Mouse (Mus musculus) liver, adult 2 months (tissue): ENCODE measurements around the gene Fam78b. TPM values are rescaled to one million over a fixed set of nuclear protein-coding genes. Genes with fewer than 3 reads are reported as not detected.

Experiments
- DNase-seq: peaks from one replicate; pipeline ENCODE4 v3.0.0-alpha.2; 2011; ENCODE audit warnings: low read depth, low spot score; ENCODE audit errors: extremely low read depth
- H3K27ac ChIP-seq: fragments of 200-500 bp; replicated peaks from 2 replicates; pipeline ENCODE4 v1.5.1; 2012; ENCODE audit warnings: low read depth, mild to moderate bottlenecking, control low read depth, inconsistent platforms, low read length; ENCODE audit not compliant: insufficient read depth
- H3K27me3 ChIP-seq: fragments of 200-500 bp; 2 replicates; pipeline ENCODE4 v1.6.1; 2012; ENCODE audit warnings: mild to moderate bottlenecking, moderate library complexity, low read length, inconsistent platforms; ENCODE audit not compliant: control insufficient read depth, insufficient read depth
- H3K36me3 ChIP-seq: fragments of 200-500 bp; 2 replicates; pipeline ENCODE4 v1.6.1; 2012; ENCODE audit warnings: low read length, inconsistent platforms; ENCODE audit not compliant: control insufficient read depth, insufficient read depth
- H3K4me1 ChIP-seq: fragments of 200-500 bp; 2 replicates; pipeline ENCODE4 v1.6.1; 2011; ENCODE audit warnings: low read length; ENCODE audit not compliant: control insufficient read depth, insufficient read depth
- H3K4me3 ChIP-seq: fragments of 200-500 bp; 2 replicates; pipeline ENCODE4 v1.5.1; 2011; ENCODE audit warnings: low read depth, mild to moderate bottlenecking, control low read depth, low read length, moderate library complexity; ENCODE audit not compliant: insufficient read depth
- H3K79me2 ChIP-seq: fragments of 200-500 bp; 2 replicates; pipeline ENCODE4 v1.6.1; 2012; ENCODE audit warnings: inconsistent platforms, mild to moderate bottlenecking, low read length, moderate library complexity; ENCODE audit not compliant: control insufficient read depth, insufficient read depth
- H3K9ac ChIP-seq: fragments of 200-500 bp; 2 replicates; pipeline ENCODE4 v1.6.1; 2012; ENCODE audit warnings: low read depth, mild to moderate bottlenecking, control low read depth, inconsistent platforms, low read length
- CTCF ChIP-seq: fragments of 200-500 bp; IDR thresholded peaks from 2 replicates; pipeline ENCODE4 v1.5.1; 2011; ENCODE audit warnings: low read depth, low read length, control low read depth
- POLR2A ChIP-seq: fragments of 200-500 bp; IDR thresholded peaks from 2 replicates; pipeline ENCODE4 v1.6.1; 2011; ENCODE audit warnings: low read length, control low read depth; ENCODE audit not compliant: insufficient read depth; ENCODE audit errors: extremely low read depth
- WGBS: fragments of 180-500 bp; shearing (Covaris S2); methylation state at CpG from one replicate; pipeline ENCODE4 v1.1.7; 2018; 5-methylcytosine and 5-hydroxymethylcytosine counted together
- polyA plus RNA-seq: library from polyadenylated mRNA; depleted of rRNA; stranded (reverse); fragments of >200 nt; gene quantifications from 2 replicates; pipeline ENCODE4 v1.2.3, GENCODE M21; 2012
- total RNA-seq: library from RNA; depleted of rRNA; stranded (reverse); fragments of >200 nt; gene quantifications from 2 replicates; pipeline ENCODE4 v1.2.3, GENCODE M21; 2014

Fam78b gene
- total and polyA plus RNA-seq, 2 experiments: 0.09 to 0.16 TPM

DNA sequence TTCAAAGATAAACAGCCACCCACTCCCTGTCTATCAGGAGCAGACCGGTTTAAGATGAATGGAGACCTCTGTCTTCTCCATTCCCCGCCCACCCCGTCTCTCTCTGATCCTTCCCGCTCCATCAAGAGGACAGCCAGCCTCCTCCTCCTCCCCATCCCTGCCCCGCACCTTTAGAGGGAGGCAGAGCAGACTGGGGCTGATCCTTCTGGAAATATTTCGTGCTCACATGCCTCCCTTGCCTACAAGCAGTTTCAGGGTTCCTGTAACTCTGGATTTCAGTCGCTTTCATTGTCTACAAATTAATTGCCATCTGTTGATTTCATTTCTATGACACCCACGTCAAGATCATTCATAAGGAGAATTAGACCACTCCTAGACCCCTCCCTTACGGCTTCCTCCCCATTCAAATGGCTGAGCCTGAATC lies 20.8 kb downstream of the Fam78b start:
- Histone ChIP-seq H3K4me1 (no peaks in the 10 kb centered on the region), H3K79me2 (no peaks in the 10 kb centered on the region), H3K27me3 (no peaks in the 10 kb centered on the region), H3K9ac (no peak overlapping the region), H3K36me3 (no peaks in the 10 kb centered on the region), H3K27ac (no peak overlapping the region), H3K4me3 (no peak overlapping the region)
- TF ChIP-seq CTCF (no peak), POLR2A (no peak)
- WGBS: 67% methylated on average over 9 of the region's 9 CpGs
- no peak for DNase-seq

DNA sequence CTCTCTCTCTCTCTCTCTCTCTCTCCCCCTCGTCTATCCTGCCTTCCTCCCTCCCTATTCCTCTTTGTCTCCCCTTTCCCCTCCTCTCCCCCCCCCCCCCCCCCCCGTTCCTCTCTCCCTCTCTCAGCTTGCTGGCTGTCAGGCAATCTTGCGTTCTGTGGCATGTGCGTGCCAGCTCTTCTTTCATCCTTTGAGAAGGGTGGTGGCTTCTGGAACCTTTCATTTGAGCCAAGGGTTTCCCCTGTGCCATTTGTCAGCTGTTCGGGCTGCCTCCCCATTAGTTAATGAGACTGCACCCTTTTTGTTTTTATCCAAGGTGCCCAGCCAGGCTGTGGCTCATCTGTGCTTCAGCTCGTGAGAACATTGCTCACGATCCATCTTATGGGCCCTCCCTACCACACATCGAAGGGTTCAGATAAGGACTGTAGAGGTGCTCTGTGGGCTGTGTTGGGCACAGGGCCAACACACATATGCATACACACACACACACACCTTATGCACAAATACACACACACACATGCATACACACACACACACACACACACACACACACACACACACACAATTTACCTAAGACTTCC lies 21.4 kb downstream of the Fam78b start:
- WGBS: 78% methylated on average over 7 of the region's 8 CpGs
- Histone ChIP-seq H3K27me3 (no peaks in the 10 kb centered on the region), H3K9ac (no peak overlapping the region), H3K36me3 (no peaks in the 10 kb centered on the region), H3K4me3 (no peak overlapping the region), H3K27ac (no peak overlapping the region), H3K4me1 (no peaks in the 10 kb centered on the region), H3K79me2 (no peaks in the 10 kb centered on the region)
- DNase-seq: no peak
- TF ChIP-seq CTCF (no peak), POLR2A (no peak)

DNA sequence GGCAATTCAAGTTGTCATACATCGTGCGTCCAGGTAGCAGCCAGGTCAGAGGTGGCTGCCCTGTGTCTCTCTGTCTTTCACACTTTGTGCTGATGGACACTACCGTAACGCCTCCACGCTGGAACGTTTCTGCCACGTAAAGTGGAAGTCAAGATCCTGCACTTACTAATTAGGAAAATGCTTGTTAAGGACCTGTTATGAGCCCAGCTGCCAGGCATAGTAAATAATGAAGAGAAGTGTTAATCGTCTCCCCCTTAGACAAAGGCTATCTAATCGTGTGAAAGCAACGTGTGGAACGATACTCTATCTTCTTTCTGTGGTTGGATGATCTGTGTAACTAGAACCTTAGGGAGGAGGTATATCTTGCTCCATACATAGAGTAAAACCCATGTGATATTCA lies 22.6 kb downstream of the Fam78b start:
- TF ChIP-seq CTCF (no peak), POLR2A (no peak)
- no peak for DNase-seq
- WGBS: 88% methylated on average over 11 of the region's 11 CpGs

DNA sequence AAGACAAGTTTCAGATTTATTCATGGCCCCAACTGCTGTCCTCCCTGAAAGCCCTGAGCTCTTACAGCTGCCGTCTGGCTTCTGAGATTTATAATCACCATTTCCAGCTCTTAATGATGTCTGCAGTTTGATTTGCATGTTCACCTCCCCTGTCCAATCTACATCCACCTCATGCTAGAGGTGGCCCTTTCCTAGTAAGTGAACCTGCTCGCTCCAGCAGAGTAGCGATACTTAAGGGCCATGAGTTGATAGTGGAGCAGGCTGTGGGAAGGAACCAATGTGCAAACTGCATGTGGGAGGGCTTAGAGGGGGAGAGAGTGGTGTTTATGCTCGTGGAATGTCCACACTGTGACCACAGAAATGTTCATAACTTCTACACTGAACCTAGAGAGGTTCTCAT lies 23.7 kb downstream of the Fam78b start:
- Histone ChIP-seq H3K4me1 (no peaks in the 10 kb centered on the region), H3K4me3 (no peak overlapping the region)
- DNase-seq: no peak

More for the DNA sequence above, 22.6 kb downstream of the Fam78b start:
- no peak overlapping the region for H3K9ac ChIP-seq
- H3K27me3 ChIP-seq: no peaks in the 10 kb centered on the region
- H3K4me3 ChIP-seq: no peak overlapping the region
- H3K4me1 ChIP-seq: no peaks in the 10 kb centered on the region
- no peaks in the 10 kb centered on the region for H3K79me2 ChIP-seq
- no peak overlapping the region for H3K27ac ChIP-seq
- H3K36me3 ChIP-seq: no peaks in the 10 kb centered on the region

DNA sequence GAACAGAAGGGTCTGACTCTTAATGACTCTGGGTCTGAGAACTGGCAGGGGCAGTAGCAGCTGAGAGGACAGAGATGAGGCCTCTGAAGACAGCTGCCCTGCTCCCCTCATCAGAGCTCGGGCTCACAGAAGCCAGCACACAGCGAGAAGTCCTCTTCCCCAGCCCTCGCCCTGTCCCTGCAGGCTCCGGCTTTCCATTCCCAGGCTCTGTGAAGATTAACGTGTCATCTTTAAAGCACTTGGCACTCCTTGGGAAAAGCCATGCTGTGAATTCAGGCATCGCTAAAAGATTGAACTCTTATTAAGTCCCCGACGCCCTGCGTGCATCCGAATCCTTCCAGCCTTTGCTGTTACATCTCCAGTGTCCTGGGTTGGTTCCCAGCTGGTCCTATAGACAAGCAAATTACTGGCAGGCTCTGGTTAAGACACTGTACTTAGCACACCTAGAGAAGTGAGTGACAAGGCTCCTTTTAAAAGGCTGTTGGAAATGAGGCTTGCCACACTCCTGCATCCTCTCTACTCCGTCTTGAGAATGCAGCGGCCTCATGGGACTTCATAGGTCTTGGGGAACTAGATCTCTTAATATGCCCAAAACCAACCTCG lies 30.9 kb downstream of the Fam78b start:
- H3K27me3 ChIP-seq: no peaks in the 10 kb centered on the region
- no peak overlapping the region for H3K4me3 ChIP-seq
- no peaks in the 10 kb centered on the region for H3K79me2 ChIP-seq
- no peaks in the 10 kb centered on the region for H3K36me3 ChIP-seq
- TF ChIP-seq CTCF: no peak
- no peak for TF ChIP-seq POLR2A
- 79% methylated on average over 13 of the region's 13 CpGs for WGBS
- H3K4me1 ChIP-seq: no peaks in the 10 kb centered on the region
- DNase-seq: no peak
- H3K9ac ChIP-seq: no peak overlapping the region
- no peak overlapping the region for H3K27ac ChIP-seq

More for the DNA sequence above, 23.7 kb downstream of the Fam78b start:
- no peaks in the 10 kb centered on the region for H3K27me3 ChIP-seq
- H3K79me2 ChIP-seq: no peaks in the 10 kb centered on the region
- no peak overlapping the region for H3K27ac ChIP-seq
- TF ChIP-seq POLR2A: no peak
- no peak for TF ChIP-seq CTCF
- no peaks in the 10 kb centered on the region for H3K36me3 ChIP-seq
- WGBS: 66% methylated on average over 4 of the region's 4 CpGs
- no peak overlapping the region for H3K9ac ChIP-seq

DNA sequence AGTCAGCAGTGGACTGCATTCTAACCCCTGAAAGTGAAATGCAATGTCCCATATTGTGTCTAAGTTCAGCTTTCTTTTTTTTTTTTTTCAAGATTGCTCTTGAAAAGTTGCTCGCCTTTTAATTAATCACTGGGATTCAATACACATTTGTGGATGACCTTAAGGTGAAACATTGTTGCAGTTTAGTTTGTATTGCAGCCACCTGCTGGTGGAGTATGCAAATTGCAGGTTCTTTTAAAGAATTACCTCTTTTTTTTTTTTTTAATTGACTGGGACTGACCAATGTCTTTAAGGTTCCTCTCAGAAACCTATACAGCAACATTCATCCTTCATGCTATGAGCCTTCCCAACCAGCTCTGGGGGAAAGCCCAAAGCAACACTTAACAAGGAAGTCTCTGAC lies 33.2 kb downstream of the Fam78b start:
- H3K27ac ChIP-seq: no peak overlapping the region

More for the DNA sequence above, 33.2 kb downstream of the Fam78b start:
- H3K9ac ChIP-seq: no peak overlapping the region
- TF ChIP-seq POLR2A (no peak), CTCF (no peak)
- 91% methylated on average over 1 of the region's 1 CpGs for WGBS
- no peaks in the 10 kb centered on the region for H3K36me3 ChIP-seq
- no peaks in the 10 kb centered on the region for H3K4me1 ChIP-seq
- no peaks in the 10 kb centered on the region for H3K79me2 ChIP-seq
- no peak for DNase-seq
- H3K4me3 ChIP-seq: no peak overlapping the region
- no peaks in the 10 kb centered on the region for H3K27me3 ChIP-seq
